Mouse (Mus musculus): ENCODE measurements at regions not wholly inside any gene's neighbourhood (a gene's known extent, or its start where the extent isn't known, plus 50 kb on each side); places are given as distances from the start of the nearest gene placed in this dataset.

- TF ChIP-seq POLR2A (IDR thresholded peaks at IDR 0.05; ENCODE audit: extremely low read depth, insufficient read depth, low read length) (no peak), CTCF (IDR thresholded peaks at IDR 0.05; ENCODE audit: extremely low read depth, insufficient read depth, low read length) (no peak)
Measured at GRCm38 (mm10) chr12:47202936-47203335, 384.2 kb upstream of the Nova1 start.
